8 mouse cellular contexts compared by ENCODE assay signal in genomic region chr16:36473217-36474216, GRCm38 (mm10). TPM values are rescaled to one million over a fixed set of nuclear protein-coding genes. Genes with fewer than 3 reads are reported as not detected.
DNase-seq lines count a peak whose midpoint lies in the region; ATAC-seq and TF ChIP-seq lines count a peak whose summit lies in the region.

No protein-coding gene starts in this region.

- WGBS in hindbrain, postnatal 0 days = 48% methylated on average over 17 of the region's 17 CpGs
- 39% methylated on average over 17 of the region's 17 CpGs for WGBS in liver, embryonic 14.5 days (ENCODE audit: insufficient replicate concordance)
- WGBS in stomach, postnatal 0 days = 54% methylated on average over 17 of the region's 17 CpGs

- H3K27ac ChIP-seq in hindbrain, postnatal 0 days = no peak overlapping the region
- no peak overlapping the region for H3K27ac ChIP-seq in liver, embryonic 14.5 days
- H3K27ac ChIP-seq in stomach, postnatal 0 days (replicated peaks) = no peak overlapping the region

- no peaks in the 10 kb centered on the region for H3K27me3 ChIP-seq in hindbrain, postnatal 0 days (ENCODE audit: insufficient read depth, low read length)
- H3K27me3 ChIP-seq in liver, embryonic 14.5 days (ENCODE audit: control insufficient read depth, insufficient read depth, low read length) = no peaks in the 10 kb centered on the region
- H3K27me3 ChIP-seq in stomach, postnatal 0 days (ENCODE audit: control insufficient read depth, insufficient read depth, low read length) = no peaks in the 10 kb centered on the region

- H3K9me3 ChIP-seq in hindbrain, postnatal 0 days (ENCODE audit: low read length) = no peaks in the 10 kb centered on the region
- H3K9me3 ChIP-seq in liver, embryonic 14.5 days (ENCODE audit: control insufficient read depth, low read length) = no peaks in the 10 kb centered on the region
- no peaks in the 10 kb centered on the region for H3K9me3 ChIP-seq in stomach, postnatal 0 days (ENCODE audit: control insufficient read depth, low read length)

- H3K4me2 ChIP-seq in hindbrain, postnatal 0 days (ENCODE audit: low read depth, low read length) = no peak overlapping the region
- H3K4me2 ChIP-seq in liver, embryonic 14.5 days (ENCODE audit: low read depth) = no peak overlapping the region
- H3K4me2 ChIP-seq in stomach, postnatal 0 days (replicated peaks; ENCODE audit: low read depth) = no peak overlapping the region

- ATAC-seq in hindbrain, postnatal 0 days = no peak
- ATAC-seq in liver, embryonic 14.5 days (ENCODE audit: insufficient read depth) = no peak
- ATAC-seq in stomach, postnatal 0 days (ENCODE audit: low FRiP score, low TSS enrichment) = no peak

- no peaks in the 10 kb centered on the region for H3K36me3 ChIP-seq in hindbrain, postnatal 0 days (ENCODE audit: insufficient read depth, low read length)
- no peaks in the 10 kb centered on the region for H3K36me3 ChIP-seq in liver, embryonic 14.5 days (replicated peaks; ENCODE audit: control insufficient read depth, insufficient read depth, low read depth)
- no peaks in the 10 kb centered on the region for H3K36me3 ChIP-seq in stomach, postnatal 0 days (ENCODE audit: control insufficient read depth, insufficient read depth, low read length)

- no peak for TF ChIP-seq EP300 in liver, embryonic 14.5 days (IDR thresholded peaks at IDR 0.05; ENCODE audit: low read depth)
- no peak for TF ChIP-seq EP300 in stomach, postnatal 0 days (optimal IDR thresholded peaks at IDR 0.05)

- no peak overlapping the region for H3K9ac ChIP-seq in hindbrain, postnatal 0 days (replicated peaks; ENCODE audit: low read length)
- H3K9ac ChIP-seq in liver, embryonic 14.5 days (replicated peaks) = no peak overlapping the region
- H3K9ac ChIP-seq in stomach, postnatal 0 days (ENCODE audit: low read length) = no peak overlapping the region

- peak; percentile 26 to 36 for DNase-seq in cerebellum, adult 18-20 months
- DNase-seq in cerebellum, adult 11-12 months = no peak
- DNase-seq in right cerebral cortex, adult 2 months (ENCODE audit: low spot score in 2 of 2) = peak; percentile 53 to 64
- no peak for DNase-seq in right cerebral cortex, postnatal 25 days
- peak; percentile 46 for DNase-seq in embryo, embryonic 10 days (ENCODE audit: low spot score)
- DNase-seq in hindbrain, postnatal 0 days (ENCODE audit: low spot score) = peak; percentile 38
- DNase-seq in liver, embryonic 14.5 days (ENCODE audit: low read depth in 3 of 3, low spot score in 3 of 3) = no peak
- DNase-seq in stomach, postnatal 0 days (ENCODE audit: low spot score) = no peak

- no peak overlapping the region for H3K4me3 ChIP-seq in hindbrain, postnatal 0 days (ENCODE audit: low read length)
- no peak overlapping the region for H3K4me3 ChIP-seq in liver, embryonic 14.5 days (ENCODE audit: insufficient read depth in 1 of 2, low read depth in 2 of 2, low read length in 2 of 2)
- H3K4me3 ChIP-seq in stomach, postnatal 0 days (ENCODE audit: low read depth, low read length) = no peak overlapping the region

- H3K4me1 ChIP-seq in hindbrain, postnatal 0 days (ENCODE audit: insufficient read depth, low read length) = no peaks in the 10 kb centered on the region
- no peaks in the 10 kb centered on the region for H3K4me1 ChIP-seq in liver, embryonic 14.5 days (replicated peaks; ENCODE audit: control insufficient read depth in 2 of 2, insufficient read depth in 2 of 2, low read length in 1 of 2)
- H3K4me1 ChIP-seq in stomach, postnatal 0 days (replicated peaks; ENCODE audit: control insufficient read depth, insufficient read depth) = no peaks in the 10 kb centered on the region

- TF ChIP-seq CTCF in hindbrain, postnatal 0 days (IDR thresholded peaks at IDR 0.05; ENCODE audit: low read depth) = peak; percentile 77
- peak; percentile 77 for TF ChIP-seq CTCF in liver, embryonic 14.5 days (IDR thresholded peaks at IDR 0.05; ENCODE audit: low read depth)
- peak; percentile 85 for TF ChIP-seq CTCF in stomach, postnatal 0 days (IDR thresholded peaks at IDR 0.05; ENCODE audit: low read depth)

RNA-seq across cellular contexts. Expression of gene Stfa3, which starts 18.3 kb away (rescaled TPM):
- total RNA-seq in hindbrain, postnatal 0 days (2014; rRNA removed) = not detected in 2 replicates
- not detected in 2 replicates for polyA plus RNA-seq in hindbrain, postnatal 0 days (2015; fragmentation: Nextera tagmentation; extraction: Ambion mirVana)
- 29.5 and 36.7 TPM in 2 replicates for polyA plus RNA-seq in liver, embryonic 14.5 days (2012; rRNA removed)
- 27.1 and 37.9 TPM in 2 replicates for polyA plus RNA-seq in liver, embryonic 14.5 days (2014; fragmentation: Nextera tagmentation; extraction: Ambion mirVana)
- 22.8 and 24.8 TPM in 2 replicates for polyA plus RNA-seq in stomach, postnatal 0 days (2015; fragmentation: Nextera tagmentation; extraction: Ambion mirVana)

Comparison
In these comparisons a context has a peak if more than half of its experiments do, and no peak if none do; other contexts are left out.
1. DNase-seq: peak in cerebellum, adult 18-20 months (2 of 2), right cerebral cortex, adult 2 months (2 of 2), embryo, embryonic 10 days (single experiment) and hindbrain, postnatal 0 days (single experiment); none in cerebellum, adult 11-12 months (single experiment), right cerebral cortex, postnatal 25 days (single experiment), liver, embryonic 14.5 days (0 of 3) and stomach, postnatal 0 days (single experiment).
2. RNA of gene Stfa3, which starts 18.3 kb away (polyA plus RNA-seq): 27.1 to 37.9 TPM in liver, embryonic 14.5 days and 22.8 to 24.8 TPM in stomach, postnatal 0 days; not detected in hindbrain, postnatal 0 days; every median in the first group is over 10 times any median in the second.
3. Peak in every context shown above with its lines, with median percentiles within 50 percentile points of each other: CTCF ChIP-seq.